Mouse (Mus musculus): ENCODE measurements around the gene Trnp1.

- TF ChIP-seq POLR2A (IDR thresholded peaks at IDR 0.05; ENCODE audit: borderline replicate concordance, extremely low read depth, low read depth, low read length) (no peak), CTCF (IDR thresholded peaks at IDR 0.05; ENCODE audit: insufficient read depth, low read length) (no peak)
Observed at GRCm38 (mm10) chr4:133458044-133458443, 40.3 kb downstream of the Trnp1 start.
